Mouse (Mus musculus): ENCODE results near the gene Ppp1r8.

DNA sequence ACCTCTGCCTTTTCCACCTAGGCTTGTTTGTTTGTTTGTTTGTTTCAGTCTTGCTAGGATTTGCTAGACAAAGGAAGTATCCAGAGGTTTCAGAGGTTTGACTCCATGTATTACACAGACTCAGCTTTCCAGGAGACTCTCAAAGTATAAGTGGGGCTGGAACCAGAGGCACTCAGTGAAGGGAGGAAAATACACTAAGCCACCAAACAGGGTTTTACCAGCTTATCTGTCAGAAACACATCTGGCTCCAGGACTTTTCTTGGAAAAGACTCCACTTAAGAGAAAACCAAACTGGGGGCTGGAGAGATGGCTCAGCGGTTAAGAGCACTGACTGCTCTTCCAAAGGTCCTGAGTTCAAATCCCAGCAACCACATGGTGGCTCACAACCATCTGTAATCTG is 17.9 kb upstream of the Ppp1r8 start:
- no peak for TF ChIP-seq CTCF (IDR thresholded peaks at IDR 0.05; ENCODE audit: low read depth)
- no peak for TF ChIP-seq EP300 (IDR thresholded peaks at IDR 0.05; ENCODE audit: low read depth)
